Mouse (Mus musculus) megakaryocyte, embryonic 14.5 days (primary cell): Measurements from ENCODE around the gene Phactr3.

Source experiments
- FLI1 ChIP-seq: IDR thresholded peaks from 2 replicates; pipeline ENCODE4 v1.6.1; 2012; ENCODE audit warnings: low read length, inconsistent platforms, mixed read lengths
- GATA1 ChIP-seq: IDR thresholded peaks from 3 replicates; pipeline ENCODE4 v1.6.1; 2012; ENCODE audit warnings: mixed read lengths, low read length, inconsistent platforms, borderline replicate concordance

- TF ChIP-seq FLI1: no peak
- TF ChIP-seq GATA1: no peak
These were observed 152.0 kb downstream of the Phactr3 start for GRCm38 (mm10) chr2:178270794-178271193.
